Mouse (Mus musculus) embryonic fibroblast, embryonic 13.5 days (primary cell): ENCODE data around the gene Rchy1. TPM values are rescaled to one million over a fixed set of nuclear protein-coding genes. Genes with fewer than 3 reads are reported as not detected.

ENCODE experiments used
- H3K27ac ChIP-seq: 2 replicates; pipeline ENCODE4 v1.5.1; 2012; ENCODE audit warnings: low read length, control low read depth, inconsistent platforms; ENCODE audit not compliant: insufficient read depth
- H3K4me1 ChIP-seq: 2 replicates; pipeline ENCODE4 v1.6.1; 2011; ENCODE audit warnings: low read length; ENCODE audit not compliant: control insufficient read depth, insufficient read depth
- H3K4me3 ChIP-seq: 2 replicates; pipeline ENCODE4 v1.5.1; 2011; ENCODE audit warnings: mild to moderate bottlenecking, control low read depth, low read length; ENCODE audit not compliant: insufficient read depth
- CTCF ChIP-seq: IDR thresholded peaks from 2 replicates; pipeline ENCODE4 v1.5.1; 2011; ENCODE audit warnings: mild to moderate bottlenecking, control low read depth, low read length, moderate library complexity, borderline replicate concordance; ENCODE audit not compliant: insufficient read depth
- POLR2A ChIP-seq: IDR thresholded peaks from 2 replicates; pipeline ENCODE4 v1.6.1; 2011; ENCODE audit warnings: low read depth, mild to moderate bottlenecking, control low read depth, low read length, moderate library complexity
- polyA plus RNA-seq: library from polyadenylated mRNA; stranded (reverse); fragments of >200 nt; gene quantifications from 2 replicates; pipeline ENCODE4 v1.2.4, GENCODE M21; 2011; ENCODE audit warnings: low read depth; ENCODE audit not compliant: missing spikeins, insufficient read length

Gene Rchy1
- 50.8 and 66.2 TPM in 2 replicates for polyA plus RNA-seq

DNA sequence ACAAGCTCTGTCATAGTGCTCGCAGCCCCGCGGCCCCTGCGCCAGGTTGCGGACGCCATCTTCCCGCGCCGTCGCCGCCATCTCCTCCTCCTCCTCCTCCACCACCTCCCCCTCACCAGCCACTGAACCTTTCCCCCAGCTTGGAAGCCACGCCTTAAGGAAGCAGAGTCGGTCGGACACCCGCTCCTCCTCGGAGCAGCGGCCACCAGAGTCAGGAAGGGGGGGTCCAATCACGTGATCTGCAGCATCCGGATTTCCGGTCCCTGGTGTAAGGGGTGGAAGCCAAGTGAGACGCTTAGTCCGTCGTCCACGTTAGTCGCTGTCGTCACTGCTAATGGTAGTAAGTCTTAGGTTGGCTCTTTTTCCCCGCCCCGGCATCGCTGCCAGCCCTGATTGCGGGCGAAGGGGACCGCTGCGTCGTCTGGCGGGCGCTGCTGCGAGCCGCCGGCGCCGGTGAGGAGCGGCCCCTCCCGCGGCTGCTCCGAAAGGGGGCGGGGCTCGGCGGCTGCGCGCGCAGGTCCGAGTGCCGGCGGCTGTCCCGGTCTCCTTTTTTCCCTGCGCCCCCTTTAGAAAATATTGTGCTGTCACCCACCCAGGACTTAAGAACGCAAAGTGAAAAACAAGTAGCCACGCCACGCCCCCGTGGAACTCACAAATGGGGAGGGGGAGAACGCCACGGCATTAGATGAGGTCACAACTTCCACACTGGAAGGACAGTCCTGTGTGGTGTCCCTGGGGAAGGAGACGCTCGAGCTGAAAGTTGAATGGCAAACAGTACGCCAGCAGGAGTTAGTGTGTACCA lies at the start of gene Rchy1:
Gene Rchy1 (minus strand): TSS at position 430 of the 802 bp plus-strand sequence.
- H3K27ac ChIP-seq: peak within 1 kb of the TSS; percentile 98
- no peak for TF ChIP-seq CTCF
- peak; percentile 78 for TF ChIP-seq POLR2A
- peak within 1 kb of the TSS; percentile 92 for H3K4me3 ChIP-seq
- H3K4me1 ChIP-seq: no peaks in the 10 kb centered on the region; the same call in none of the 2 replicates

- Histone ChIP-seq H3K4me1 (no peaks in the 10 kb centered on the region), H3K27ac (no peak overlapping the region), H3K4me3 (no peak overlapping the region)
- TF ChIP-seq POLR2A: no peak
- no peak for TF ChIP-seq CTCF
Measured at GRCm38 (mm10) chr5:92011756-92012155, 48.9 kb upstream of the Rchy1 start.

- no peaks in the 10 kb centered on the region for H3K4me1 ChIP-seq
- H3K27ac ChIP-seq: no peak overlapping the region
- TF ChIP-seq POLR2A: no peak
- no peak for TF ChIP-seq CTCF
- H3K4me3 ChIP-seq: no peak overlapping the region
Measured at GRCm38 (mm10) chr5:92009827-92010226, 47.0 kb upstream of the Rchy1 start.

DNA sequence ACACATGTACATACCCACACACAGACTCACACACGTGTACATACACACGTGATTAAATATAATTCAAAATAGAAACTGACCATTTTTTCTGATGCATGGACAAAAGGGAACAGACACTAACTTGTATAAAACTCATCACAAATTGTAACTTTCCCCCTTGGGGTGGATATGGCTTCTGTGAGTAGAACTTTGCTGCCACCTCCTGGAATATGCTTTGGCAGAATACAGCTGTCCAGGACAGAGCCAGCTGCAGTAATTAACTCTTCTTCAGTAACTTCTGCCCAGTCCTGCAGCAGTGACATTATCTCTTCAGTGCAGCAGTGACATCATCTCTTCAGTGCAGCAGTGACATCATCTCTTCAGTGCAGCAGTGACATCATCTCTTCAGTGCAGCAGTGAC lies 40.1 kb upstream of the Rchy1 start:
- Histone ChIP-seq H3K4me1 (no peaks in the 10 kb centered on the region), H3K27ac (no peak overlapping the region), H3K4me3 (no peak overlapping the region)
- TF ChIP-seq CTCF: no peak
- TF ChIP-seq POLR2A: no peak

- Histone ChIP-seq H3K4me1 (no peaks in the 10 kb centered on the region), H3K27ac (no peak overlapping the region), H3K4me3 (no peak overlapping the region)
- TF ChIP-seq POLR2A (no peak), CTCF (no peak)
Measured at GRCm38 (mm10) chr5:92000770-92001169, 37.9 kb upstream of the Rchy1 start.

DNA sequence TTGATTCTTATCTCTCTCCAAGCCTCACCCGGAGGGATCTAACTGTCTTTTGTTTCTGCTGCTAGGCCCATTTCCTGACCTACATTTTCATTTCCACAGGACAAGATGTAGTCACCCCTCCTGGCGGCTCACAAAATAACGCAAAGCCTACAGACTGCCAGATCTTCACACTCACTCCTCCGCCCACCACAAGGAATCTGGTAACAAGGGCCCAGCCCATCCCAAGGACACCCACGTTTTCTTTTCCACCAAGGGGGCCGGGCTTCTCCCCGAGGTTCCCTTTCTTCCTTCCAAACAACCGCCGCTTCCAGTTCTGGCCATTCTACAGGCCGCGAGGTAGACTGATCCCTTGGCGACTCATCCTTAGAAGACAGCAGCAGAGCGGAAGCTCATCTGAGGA lies 31.7 kb upstream of the Rchy1 start:
- H3K27ac ChIP-seq: no peak overlapping the region
- no peak overlapping the region for H3K4me3 ChIP-seq
- H3K4me1 ChIP-seq: no peaks in the 10 kb centered on the region
- no peak for TF ChIP-seq CTCF
- TF ChIP-seq POLR2A: no peak

GRCm38 (mm10) chr5:91993061-91993460 lies 30.2 kb upstream of the Rchy1 start:
- Histone ChIP-seq H3K27ac (no peak overlapping the region), H3K4me3 (no peak overlapping the region), H3K4me1 (no peaks in the 10 kb centered on the region)
- TF ChIP-seq POLR2A (no peak), CTCF (no peak)

GRCm38 (mm10) chr5:91991191-91991937 lies 28.5 kb upstream of the Rchy1 start:
- TF ChIP-seq POLR2A (no peak), CTCF (no peak)
- Histone ChIP-seq H3K4me1 (peaks cover 4% of the 10 kb centered on the region; the same call in 1 of the 2 replicates), H3K27ac (no peak overlapping the region), H3K4me3 (no peak overlapping the region)

DNA sequence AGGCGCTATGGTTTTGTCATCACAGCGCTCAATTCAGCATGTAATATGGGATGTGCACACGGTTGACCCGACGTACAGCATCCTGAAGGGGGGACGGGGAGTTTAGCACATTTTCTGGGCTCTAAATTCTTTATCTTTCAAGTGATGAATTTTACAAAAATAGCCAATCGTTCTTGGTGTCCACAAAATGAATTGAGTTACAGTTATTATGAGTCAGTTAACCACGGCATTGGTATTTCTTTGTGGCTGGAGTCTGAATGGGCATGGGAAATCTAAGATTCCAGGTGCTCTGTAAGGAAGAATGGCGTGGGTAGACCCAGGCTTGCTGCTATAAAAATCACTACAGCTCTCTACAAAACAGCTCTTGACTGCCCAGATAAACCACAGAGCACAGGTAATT lies 26.4 kb upstream of the Rchy1 start:
- Histone ChIP-seq H3K4me3 (no peak overlapping the region), H3K27ac (no peak overlapping the region), H3K4me1 (peaks cover 4% of the 10 kb centered on the region; the same call in 1 of the 2 replicates)
- TF ChIP-seq CTCF (no peak), POLR2A (no peak)

DNA sequence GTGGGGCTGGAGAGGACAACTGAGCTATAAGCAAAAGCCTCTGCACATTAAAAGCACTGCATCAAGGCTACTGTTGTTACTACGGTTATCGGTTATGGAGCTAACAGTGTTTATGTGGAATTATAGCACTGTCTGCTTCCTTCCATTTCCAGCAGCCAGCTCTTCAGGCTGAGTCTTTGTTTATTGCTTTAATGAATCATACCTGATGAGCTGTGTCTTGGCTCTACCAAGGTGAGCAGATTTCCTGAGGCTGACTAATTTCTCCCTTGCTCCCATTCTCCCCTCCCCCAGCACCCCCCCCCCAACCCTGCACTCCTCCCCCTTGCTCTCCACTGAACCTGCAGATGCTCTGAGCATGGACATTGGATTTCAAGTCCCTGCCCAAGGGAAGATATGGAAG lies 24.9 kb upstream of the Rchy1 start:
- TF ChIP-seq CTCF (no peak), POLR2A (no peak)
- peaks cover 4% of the 10 kb centered on the region; the same call in 1 of the 2 replicates for H3K4me1 ChIP-seq

More for the DNA sequence above, 24.9 kb upstream of the Rchy1 start:
- no peak overlapping the region for H3K27ac ChIP-seq
- H3K4me3 ChIP-seq: no peak overlapping the region
